Mouse (Mus musculus) thymus, postnatal 4 days (tissue): ENCODE measurements at regions not wholly inside any gene's neighbourhood (a gene's known extent, or its start where the extent isn't known, plus 50 kb on each side); places are given as distances from the start of the nearest gene placed in this dataset.
A peak's percentile ranks its signal among the peaks of the same experiment; 100 is the strongest.
"Not testable (repeated sequence)": the region's sequence is repeated elsewhere in the genome, so short reads cannot be mapped to it uniquely, and the experiment has no call there.

Source experiments
- DNase-seq: peaks from one replicate; pipeline ENCODE4 v3.0.0; 2021

DNA sequence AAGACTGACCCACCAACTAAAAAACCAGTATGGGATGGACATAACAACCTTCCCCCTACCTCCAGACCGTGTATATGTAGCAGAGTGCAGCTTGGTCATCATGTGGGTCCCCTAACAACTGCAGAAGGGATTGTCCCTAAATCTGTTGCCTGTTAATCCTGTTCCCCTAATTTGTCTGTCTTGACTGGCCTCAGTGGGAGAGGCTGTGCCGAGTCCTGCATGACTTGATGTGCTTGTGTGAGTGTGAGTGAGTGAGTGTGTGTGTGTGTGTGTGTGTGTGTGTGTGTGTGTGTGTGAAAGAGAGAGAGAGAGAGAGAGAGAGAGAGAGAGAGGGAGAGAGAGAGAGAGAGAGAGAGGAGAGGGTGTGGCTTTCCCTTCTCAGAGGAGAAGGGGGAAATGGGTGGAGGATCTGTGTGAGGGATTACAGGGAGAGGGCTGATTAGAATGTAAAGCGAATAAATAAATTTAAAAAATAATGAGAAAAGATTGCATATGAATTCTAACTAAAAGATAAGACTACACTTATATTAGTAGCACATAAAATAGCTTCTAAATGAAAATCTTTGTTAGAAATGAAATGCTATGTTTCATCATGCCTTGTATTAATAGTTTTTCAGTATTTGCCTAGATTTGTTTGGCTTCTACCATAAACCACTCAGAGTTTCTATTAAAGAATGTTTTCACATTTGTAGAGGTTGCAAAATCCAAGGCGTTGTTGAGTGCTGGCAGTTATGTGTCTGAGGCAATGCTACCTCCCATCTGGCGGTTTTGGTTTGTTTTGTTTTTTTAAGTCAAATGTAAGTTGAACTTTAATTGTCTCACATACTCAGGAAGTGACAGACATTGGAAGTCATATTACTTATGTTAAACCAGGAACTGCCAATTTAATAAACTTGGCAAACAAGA is 740.9 kb downstream of the Abca13 start:
- no peak for DNase-seq

DNA sequence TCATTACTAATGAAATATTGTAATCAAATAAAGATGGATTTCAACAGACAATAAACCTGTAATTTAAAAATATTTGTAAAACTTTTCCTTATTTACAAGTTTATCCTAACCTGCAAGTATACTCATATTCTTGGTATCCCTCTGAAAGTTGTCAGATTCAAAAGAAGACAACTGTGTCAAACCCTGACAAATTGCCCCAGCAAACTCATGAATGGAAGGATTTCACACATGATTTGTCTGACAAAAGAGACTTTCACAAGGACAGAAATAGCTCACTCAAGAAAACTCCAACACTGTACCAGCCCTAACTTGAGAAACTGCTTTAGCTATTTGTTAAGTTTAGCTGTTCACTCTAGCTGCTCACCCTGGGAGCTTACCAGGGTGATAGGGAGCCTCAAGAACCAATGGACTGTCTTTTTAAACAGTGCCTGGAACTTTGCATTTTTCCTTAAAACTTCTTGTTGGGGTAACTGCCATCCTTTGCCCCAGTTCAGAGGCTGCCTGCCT is 771.0 kb downstream of the Abca13 start:
- DNase-seq = no peak

DNA sequence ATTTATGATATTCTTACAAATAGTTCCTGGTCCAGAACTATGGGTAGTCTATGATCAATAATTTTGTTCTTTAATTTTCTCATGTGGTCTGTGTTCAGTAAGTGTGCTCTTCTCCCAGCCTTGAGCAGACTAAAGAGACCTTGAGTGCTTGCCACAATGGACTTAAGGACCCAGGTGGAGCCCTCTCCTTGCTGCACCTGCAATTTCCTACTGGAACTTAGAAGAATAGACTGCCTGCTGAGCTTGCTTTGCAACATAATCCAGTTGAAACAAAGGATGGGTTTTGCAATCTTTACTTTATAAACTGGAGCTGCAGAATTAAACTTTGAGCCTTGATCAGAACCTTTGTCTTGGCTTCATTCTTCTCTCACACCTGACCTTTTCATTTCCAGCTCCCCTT is 791.2 kb downstream of the Abca13 start:
- no peak for DNase-seq

GRCm38 (mm10) chr11:9994601-9995166 is 802.9 kb downstream of the Abca13 start:
- DNase-seq = no peak

DNA sequence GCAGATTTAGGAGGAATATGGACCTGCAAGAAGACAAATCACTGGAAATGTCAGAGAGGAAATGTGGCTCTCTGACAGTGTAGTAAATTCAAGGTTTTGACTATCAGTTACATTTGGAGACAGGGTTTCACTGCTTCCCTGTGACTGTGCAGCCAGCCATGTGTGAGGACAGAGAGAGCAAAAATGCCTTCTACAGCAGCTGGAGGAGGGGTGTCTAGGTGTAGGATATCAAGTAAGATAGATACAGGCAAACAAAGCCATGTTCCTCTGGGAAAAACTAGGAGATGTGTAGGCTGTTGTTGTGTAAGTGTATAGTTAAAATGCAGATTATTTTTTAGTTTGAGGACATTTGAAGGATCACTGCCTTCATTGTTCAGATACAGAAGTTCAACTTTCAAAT is 803.6 kb downstream of the Abca13 start:
- DNase-seq = no peak

DNA sequence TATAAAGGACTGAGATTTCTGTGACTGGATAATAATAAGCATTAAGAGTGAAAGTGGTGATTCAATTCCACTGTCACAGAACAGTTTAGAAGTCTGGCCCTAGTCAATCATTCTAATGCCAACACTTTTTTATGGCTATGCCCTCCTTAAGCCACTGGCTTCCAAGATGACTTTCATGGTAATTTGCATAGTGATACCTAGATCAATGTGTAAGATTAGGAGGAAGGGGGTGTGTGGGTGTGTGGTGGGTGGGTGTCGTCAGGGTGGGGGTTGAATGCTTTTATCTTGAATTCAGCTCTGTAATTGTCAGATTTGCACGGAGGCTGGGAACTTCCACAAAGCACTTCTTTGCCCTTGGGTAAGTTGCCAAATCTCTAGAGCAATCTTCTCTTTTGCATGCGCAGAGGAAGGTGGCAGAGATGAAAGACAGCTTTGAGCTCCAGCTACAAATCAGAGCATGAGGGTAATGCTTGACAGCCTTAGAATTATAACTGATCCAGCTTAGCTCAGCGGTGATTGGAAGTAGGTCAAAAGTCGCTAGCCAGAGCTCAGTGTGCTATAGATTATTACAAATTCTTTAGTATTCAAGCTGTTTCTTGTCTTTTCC is 805.9 kb downstream of the Abca13 start:
- DNase-seq = no peak

GRCm38 (mm10) chr11:10002170-10002569 is 810.4 kb downstream of the Abca13 start:
- no peak for DNase-seq

GRCm38 (mm10) chr11:10006881-10007280 is 815.1 kb downstream of the Abca13 start:
- no peak for DNase-seq

- DNase-seq = no peak
Measured at GRCm38 (mm10) chr11:10046593-10046992, 854.9 kb downstream of the Abca13 start.

DNA sequence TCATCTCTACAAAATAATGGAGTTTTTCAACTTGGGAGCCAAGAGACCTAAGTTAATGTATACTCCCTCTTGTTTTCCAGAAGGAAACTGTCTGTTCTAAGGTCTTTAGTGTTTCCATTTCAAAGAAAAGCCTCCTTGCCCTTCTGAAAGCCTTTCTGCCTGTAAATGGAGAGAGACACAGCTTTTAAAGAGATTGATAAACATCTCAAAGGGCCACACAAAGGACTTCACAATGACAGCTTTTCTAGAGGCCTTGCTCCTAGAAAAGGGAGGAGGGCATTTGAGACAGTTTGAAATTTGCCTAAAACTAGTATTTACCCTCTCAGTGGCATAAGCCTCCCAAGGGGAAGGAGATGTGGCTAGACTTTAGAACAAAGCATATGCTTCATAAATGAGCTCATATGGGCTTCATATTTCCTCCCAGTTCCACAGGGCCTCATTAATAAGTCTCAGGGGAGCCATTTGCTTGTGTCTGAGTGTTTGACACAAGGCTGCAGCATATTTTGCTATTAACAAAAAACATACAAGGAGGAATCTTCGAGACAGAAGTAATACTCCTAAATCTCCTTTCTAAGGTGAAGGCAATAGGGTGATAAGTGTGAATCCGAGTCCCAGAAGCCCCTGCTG is 860.0 kb downstream of the Abca13 start:
- DNase-seq = no peak

DNA sequence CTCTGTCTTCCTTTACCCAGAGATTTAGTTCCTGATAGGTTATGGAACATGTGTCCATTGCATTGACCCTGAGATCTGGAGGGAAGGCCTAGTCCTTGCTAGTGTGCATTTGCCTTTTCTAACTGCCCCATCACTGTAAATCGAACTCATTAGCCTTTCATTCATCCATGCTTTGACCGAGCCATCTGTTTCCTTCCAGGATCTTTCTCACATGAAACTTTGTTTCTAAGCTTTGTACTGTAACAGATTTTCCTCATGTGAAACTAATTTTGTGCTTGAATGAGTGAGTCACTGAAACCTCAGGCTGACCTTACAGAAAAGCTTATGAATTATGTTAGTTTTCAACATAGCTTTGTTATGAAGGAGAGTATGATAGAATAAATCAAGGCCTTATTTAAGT is 880.1 kb downstream of the Abca13 start:
- DNase-seq = no peak

- DNase-seq = no peak
Measured at GRCm38 (mm10) chr11:10087939-10088338, 896.2 kb downstream of the Abca13 start.

DNA sequence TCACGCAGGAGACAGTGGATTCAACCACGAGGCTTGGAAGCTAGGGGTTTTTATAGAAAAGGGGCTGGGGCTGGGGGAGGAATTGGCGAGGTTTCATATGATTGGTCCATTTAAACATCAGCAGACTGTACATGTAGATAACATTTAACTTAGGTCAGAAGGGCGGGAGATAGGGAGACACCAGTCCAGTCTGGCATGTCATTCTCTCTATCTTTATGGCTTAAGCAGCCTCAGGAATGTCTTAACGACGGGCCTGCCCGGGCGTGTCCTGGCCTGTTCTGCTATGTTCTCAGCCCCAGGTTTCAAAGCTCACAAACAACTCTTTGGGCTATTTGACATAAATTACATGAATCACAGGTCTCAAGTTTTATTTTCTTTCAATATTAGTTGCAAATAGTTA is 910.6 kb downstream of the Abca13 start:
- not testable (repeated sequence) for DNase-seq

GRCm38 (mm10) chr11:10105077-10105476 is 913.3 kb downstream of the Abca13 start:
- no peak for DNase-seq

DNA sequence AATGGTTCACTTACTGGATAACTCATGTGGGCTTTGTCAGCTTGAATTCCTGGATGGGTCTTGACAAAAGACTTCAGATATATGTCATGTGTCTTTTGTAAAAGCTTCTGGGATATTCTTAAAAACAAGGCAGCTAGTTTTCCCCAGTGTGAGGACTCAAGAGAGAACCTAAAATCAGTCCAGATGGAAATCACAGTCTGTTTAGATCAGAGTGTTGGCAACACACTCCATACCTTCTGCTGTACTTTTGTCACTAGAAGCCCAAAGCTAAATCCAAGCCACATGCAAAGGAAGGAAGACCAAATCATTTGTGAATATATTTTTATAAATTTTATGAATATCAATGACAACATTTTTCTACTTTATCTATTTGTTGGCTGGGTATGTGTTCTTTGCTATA is 950.4 kb downstream of the Abca13 start:
- DNase-seq = no peak

DNA sequence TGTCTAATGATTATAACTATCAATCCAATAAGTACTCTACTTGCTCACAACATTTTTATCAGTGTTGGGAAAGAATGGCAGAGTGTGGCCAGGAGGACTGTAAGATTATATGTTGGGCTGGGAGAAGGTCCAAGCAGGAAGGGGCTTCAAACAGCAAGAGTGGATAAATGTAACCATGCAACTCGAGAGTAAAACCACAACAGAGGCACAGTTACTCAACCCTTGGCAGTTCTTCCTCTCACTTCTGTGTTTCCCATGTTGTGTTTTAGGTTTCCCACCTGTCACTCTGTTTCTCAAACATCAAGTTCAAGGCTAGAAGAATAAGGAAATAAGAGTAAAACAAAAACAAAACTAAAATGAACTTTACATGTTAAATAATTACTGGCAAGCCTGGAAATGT is 957.4 kb downstream of the Abca13 start:
- no peak for DNase-seq

DNA sequence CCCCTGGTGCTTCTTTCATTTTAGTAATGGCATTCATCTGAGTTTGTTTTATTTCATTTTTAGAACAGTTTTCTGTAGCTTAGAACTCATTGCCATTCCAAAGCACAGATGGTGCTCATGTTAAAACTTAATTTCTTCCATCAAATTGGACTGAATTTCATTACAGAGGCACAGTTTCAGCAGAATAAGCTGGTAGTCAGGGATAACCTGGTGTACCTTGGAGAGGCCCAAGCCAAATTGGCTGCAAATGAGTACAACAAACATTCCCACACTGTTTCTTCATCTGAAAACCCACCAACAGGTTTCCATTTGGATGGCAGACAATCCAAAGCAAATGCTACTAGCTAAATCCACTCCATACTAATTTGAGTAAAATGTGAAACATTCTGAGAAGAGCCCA is 960.2 kb upstream of the Vwc2 start:
- DNase-seq = no peak

- no peak for DNase-seq
Measured at GRCm38 (mm10) chr11:10193738-10194137, 920.3 kb upstream of the Vwc2 start.

- no peak for DNase-seq
Measured at GRCm38 (mm10) chr11:10194774-10195173, 919.2 kb upstream of the Vwc2 start.

- peak; percentile 52 for DNase-seq
Measured at GRCm38 (mm10) chr11:10201021-10201420, 913.0 kb upstream of the Vwc2 start.

DNA sequence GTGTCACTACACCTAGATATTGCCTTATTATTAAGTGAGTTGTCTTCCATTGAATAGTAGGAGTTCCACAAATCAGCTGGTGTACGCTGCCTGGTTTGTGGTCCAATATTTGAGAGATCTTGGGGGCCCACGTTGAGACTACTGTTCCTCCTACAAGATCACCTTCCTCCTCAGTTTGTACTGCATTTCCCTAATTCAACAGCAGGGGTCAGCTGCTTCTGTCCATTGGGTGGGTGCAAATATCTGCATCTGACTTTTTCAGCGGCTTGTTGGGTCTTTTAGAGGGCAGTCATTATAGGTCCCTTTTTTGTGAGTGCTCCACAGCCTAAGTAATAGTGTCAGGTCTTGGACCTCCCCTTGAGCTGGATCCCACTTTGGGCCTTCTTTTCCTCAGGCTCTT is 908.8 kb upstream of the Vwc2 start:
- no peak for DNase-seq
